Mouse (Mus musculus) adrenal gland, postnatal 0 days (tissue): Measurements from ENCODE around the gene Dazl. TPM values are rescaled to one million over a fixed set of nuclear protein-coding genes. Genes with fewer than 3 reads are reported as not detected.

ENCODE experiments used
- polyA plus RNA-seq: library from polyadenylated mRNA; unstranded; fragments of >200 nt; fragmentation: Nextera tagmentation; extraction: Ambion mirVana; gene quantifications from 2 replicates; pipeline ENCODE4 v1.2.1, GENCODE M21; 2015

The Dazl gene
- polyA plus RNA-seq: 0.92 and 2.3 TPM in 2 replicates

GRCm38 (mm10) chr17:50293241-50293731 lies at the start of gene Dazl:
TSS of gene Dazl (minus strand) at chr17:50293636.

Other genes with a start within 250 kb of the Dazl start
- 10.3 and 12.2 TPM in 2 replicates for gene Rftn1, start 103.0 kb downstream of the Dazl start, polyA plus RNA-seq
- 9.4 and 17.5 TPM in 2 replicates for gene Plcl2, start 215.8 kb upstream of the Dazl start, polyA plus RNA-seq